Mouse (Mus musculus): ENCODE data around the gene Nt5dc3. TPM values are rescaled to one million over a fixed set of nuclear protein-coding genes. Genes with fewer than 3 reads are reported as not detected.

Nt5dc3 gene
- polyA plus RNA-seq, 1 experiment: 4.9 TPM

DNA sequence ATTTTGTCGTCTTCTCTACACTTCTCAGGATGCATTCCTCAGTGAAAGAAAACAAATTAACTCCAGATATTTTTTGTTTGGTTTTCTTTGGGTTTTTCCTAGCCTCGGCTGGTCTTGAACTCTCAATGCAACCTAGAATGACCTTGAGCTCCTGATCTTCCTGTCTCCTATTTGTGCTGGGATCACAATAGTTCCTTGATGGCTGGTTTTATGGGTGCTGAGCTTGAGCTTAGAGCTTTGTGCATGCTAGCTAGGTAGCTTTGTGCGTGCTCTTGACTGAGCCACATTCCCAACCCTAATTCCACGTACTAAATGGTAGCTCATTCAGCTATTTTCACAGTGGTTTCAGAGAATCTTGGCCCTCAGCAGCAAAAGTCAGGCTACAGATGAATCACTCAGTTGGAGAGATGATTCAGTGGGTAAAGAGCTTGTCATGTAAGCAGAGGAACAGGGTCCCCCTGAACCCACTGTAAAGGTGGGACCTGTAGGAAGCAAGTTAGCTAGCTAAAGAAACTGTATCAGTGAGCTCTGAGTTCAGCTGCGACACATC lies 5.4 kb downstream of the Nt5dc3 start:
- WGBS: 87% methylated on average over 5 of the region's 5 CpGs

DNA sequence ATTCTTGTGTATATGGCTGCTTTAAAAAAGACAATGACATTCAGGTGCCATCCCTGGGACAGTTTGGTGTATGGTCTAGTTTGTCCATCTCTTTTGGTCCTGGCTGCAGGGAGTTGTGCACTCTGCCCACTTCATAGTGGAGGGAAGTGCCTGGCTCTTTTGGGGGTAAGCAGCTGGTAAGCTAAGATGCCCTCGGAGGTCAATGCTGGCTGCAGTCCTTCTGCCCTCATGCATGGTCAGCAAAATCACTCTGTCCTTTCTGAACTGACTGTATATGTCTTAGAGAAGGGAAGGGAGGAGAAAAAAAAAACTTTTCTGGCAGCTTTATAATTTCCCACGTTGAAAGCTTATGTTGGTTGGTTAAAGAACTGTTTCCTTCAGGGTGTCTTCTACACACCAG lies 6.6 kb downstream of the Nt5dc3 start:
- 59% methylated on average over 2 of the region's 2 CpGs for whole genome bisulfite sequencing
- H3K4me1 ChIP-seq (ENCODE audit: control insufficient read depth, insufficient read depth, insufficient read length): peaks cover 2% of the 10 kb centered on the region; the same call in 1 of the 2 replicates
- no peak for DNase-seq (ENCODE audit: low read depth in 1 of 2, low spot score in 2 of 2)

More for the DNA sequence above, 5.4 kb downstream of the Nt5dc3 start:
- H3K4me3 ChIP-seq (ENCODE audit: extremely low read depth, insufficient read depth, insufficient read length): no peak overlapping the region
- no peak overlapping the region for H3K27ac ChIP-seq (ENCODE audit: insufficient read depth, low read length)
- H3K36me3 ChIP-seq (ENCODE audit: control insufficient read depth, insufficient read depth, low read length): no peaks in the 10 kb centered on the region
- no peak for DNase-seq (ENCODE audit: low read depth in 1 of 2, low spot score in 2 of 2)
- H3K27me3 ChIP-seq (ENCODE audit: control insufficient read depth, insufficient read depth, low read length): no peaks in the 10 kb centered on the region
- TF ChIP-seq POLR2A (IDR thresholded peaks at IDR 0.05; ENCODE audit: low read depth, low read length): no peak
- peaks cover 10% of the 10 kb centered on the region; the same call in 1 of the 2 replicates for H3K4me1 ChIP-seq (ENCODE audit: control insufficient read depth, insufficient read depth, insufficient read length)

DNA sequence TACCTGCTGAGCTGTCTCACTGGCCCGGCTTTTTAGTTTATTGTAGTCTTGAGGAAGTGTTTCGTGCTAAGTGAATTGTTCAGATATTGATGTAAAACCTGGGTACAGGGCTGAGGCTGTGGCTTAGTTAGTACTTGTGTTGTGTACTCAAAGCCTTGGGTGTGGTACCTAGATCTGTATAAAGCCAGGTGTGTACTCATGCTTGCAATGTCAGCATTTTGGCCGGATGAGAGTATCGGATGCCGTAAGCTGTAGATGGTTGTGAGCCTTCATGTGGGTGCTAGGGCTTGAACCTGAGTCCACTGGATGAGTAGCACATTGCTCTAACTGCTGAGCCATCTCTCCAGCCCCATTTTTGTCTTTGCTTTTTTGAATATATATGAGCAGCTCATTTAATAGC lies 7.3 kb downstream of the Nt5dc3 start:
- H3K4me1 ChIP-seq (ENCODE audit: control insufficient read depth, insufficient read depth, insufficient read length): peaks cover 2% of the 10 kb centered on the region; the same call in 1 of the 2 replicates

More for the DNA sequence above, 6.6 kb downstream of the Nt5dc3 start:
- H3K4me3 ChIP-seq (ENCODE audit: extremely low read depth, insufficient read depth, insufficient read length): no peak overlapping the region
- H3K27ac ChIP-seq (ENCODE audit: insufficient read depth, low read length): no peak overlapping the region
- no peaks in the 10 kb centered on the region for H3K36me3 ChIP-seq (ENCODE audit: control insufficient read depth, insufficient read depth, low read length)
- H3K27me3 ChIP-seq (ENCODE audit: control insufficient read depth, insufficient read depth, low read length): no peaks in the 10 kb centered on the region
- TF ChIP-seq CTCF (IDR thresholded peaks at IDR 0.05; ENCODE audit: extremely low read depth, insufficient read depth, insufficient read length, insufficient replicate concordance) (no peak), POLR2A (IDR thresholded peaks at IDR 0.05; ENCODE audit: low read depth, low read length) (no peak)

DNA sequence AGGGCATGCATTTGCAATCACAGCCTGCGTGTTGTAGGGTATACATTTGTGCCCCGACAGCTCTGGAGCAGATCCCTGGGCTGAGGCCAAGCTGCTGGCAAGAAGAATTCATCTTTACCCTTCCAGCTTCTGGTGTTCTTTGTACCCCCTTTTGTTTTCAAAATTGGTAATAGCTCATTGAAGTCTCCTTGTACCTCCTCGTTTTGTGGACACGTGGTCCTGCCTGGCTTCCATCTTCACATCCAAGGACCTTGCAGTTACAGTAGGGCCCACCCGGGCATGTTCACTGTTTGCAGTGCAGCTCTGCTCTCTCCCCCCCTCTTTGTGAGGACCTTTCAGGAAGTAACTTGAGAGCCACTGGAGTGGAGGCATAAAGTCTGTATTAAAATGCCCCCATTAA lies 9.4 kb downstream of the Nt5dc3 start:
- no peaks in the 10 kb centered on the region for H3K36me3 ChIP-seq (ENCODE audit: control insufficient read depth, insufficient read depth, low read length)
- no peak overlapping the region for H3K4me3 ChIP-seq (ENCODE audit: extremely low read depth, insufficient read depth, insufficient read length)
- TF ChIP-seq POLR2A (IDR thresholded peaks at IDR 0.05; ENCODE audit: low read depth, low read length) (no peak), CTCF (IDR thresholded peaks at IDR 0.05; ENCODE audit: extremely low read depth, insufficient read depth, insufficient read length, insufficient replicate concordance) (no peak)
- no peaks in the 10 kb centered on the region for H3K27me3 ChIP-seq (ENCODE audit: control insufficient read depth, insufficient read depth, low read length)
- no peak overlapping the region for H3K27ac ChIP-seq (ENCODE audit: insufficient read depth, low read length)
- no peak for DNase-seq (ENCODE audit: low read depth in 1 of 2, low spot score in 2 of 2)
- peaks cover 2% of the 10 kb centered on the region; the same call in 1 of the 2 replicates for H3K4me1 ChIP-seq (ENCODE audit: control insufficient read depth, insufficient read depth, insufficient read length)
- WGBS: 76% methylated on average over 5 of the region's 5 CpGs

More for the DNA sequence above, 7.3 kb downstream of the Nt5dc3 start:
- H3K36me3 ChIP-seq (ENCODE audit: control insufficient read depth, insufficient read depth, low read length): no peaks in the 10 kb centered on the region
- 92% methylated on average over 5 of the region's 5 CpGs for WGBS
- no peak for DNase-seq (ENCODE audit: low read depth in 1 of 2, low spot score in 2 of 2)
- H3K27me3 ChIP-seq (ENCODE audit: control insufficient read depth, insufficient read depth, low read length): no peaks in the 10 kb centered on the region
- H3K4me3 ChIP-seq (ENCODE audit: extremely low read depth, insufficient read depth, insufficient read length): no peak overlapping the region
- TF ChIP-seq CTCF (IDR thresholded peaks at IDR 0.05; ENCODE audit: extremely low read depth, insufficient read depth, insufficient read length, insufficient replicate concordance): no peak
- TF ChIP-seq POLR2A (IDR thresholded peaks at IDR 0.05; ENCODE audit: low read depth, low read length): no peak
- H3K27ac ChIP-seq (ENCODE audit: insufficient read depth, low read length): no peak overlapping the region

DNA sequence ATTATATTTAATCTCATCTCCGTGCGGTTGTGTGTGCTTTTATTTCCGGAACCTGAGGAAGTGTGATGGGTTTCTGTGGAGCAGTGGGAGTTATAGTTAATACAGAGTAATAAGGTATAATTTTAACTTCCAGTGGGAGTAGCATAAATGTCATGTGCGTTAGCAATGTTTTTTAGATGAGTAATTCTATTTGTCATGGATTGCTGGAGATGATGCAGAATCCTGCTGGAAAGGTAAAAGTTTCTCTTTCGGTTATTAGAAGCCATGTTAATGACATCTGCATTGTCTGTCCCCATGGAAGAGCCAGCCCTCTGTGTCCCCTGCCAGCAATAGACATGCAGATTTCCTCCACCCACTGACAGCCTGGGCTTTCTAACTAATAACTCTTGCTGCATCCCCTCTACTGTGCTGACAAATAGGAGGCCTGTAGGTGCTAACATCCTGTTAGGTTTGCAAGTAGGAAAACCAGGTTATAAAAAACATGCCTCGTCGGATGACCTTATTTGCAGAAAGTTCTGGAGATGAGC lies 10.4 kb downstream of the Nt5dc3 start:
- Histone ChIP-seq H3K4me3 (ENCODE audit: extremely low read depth, insufficient read depth, insufficient read length) (no peak overlapping the region), H3K27me3 (ENCODE audit: control insufficient read depth, insufficient read depth, low read length) (no peaks in the 10 kb centered on the region), H3K27ac (ENCODE audit: insufficient read depth, low read length) (no peak overlapping the region), H3K4me1 (ENCODE audit: control insufficient read depth, insufficient read depth, insufficient read length) (peaks cover 2% of the 10 kb centered on the region; the same call in 1 of the 2 replicates), H3K36me3 (ENCODE audit: control insufficient read depth, insufficient read depth, low read length) (no peaks in the 10 kb centered on the region)
- DNase-seq (ENCODE audit: low read depth in 1 of 2, low spot score in 2 of 2): no peak
- WGBS: 93% methylated on average over 7 of the region's 7 CpGs
- no peak for TF ChIP-seq CTCF (IDR thresholded peaks at IDR 0.05; ENCODE audit: extremely low read depth, insufficient read depth, insufficient read length, insufficient replicate concordance)
- no peak for TF ChIP-seq POLR2A (IDR thresholded peaks at IDR 0.05; ENCODE audit: low read depth, low read length)

DNA sequence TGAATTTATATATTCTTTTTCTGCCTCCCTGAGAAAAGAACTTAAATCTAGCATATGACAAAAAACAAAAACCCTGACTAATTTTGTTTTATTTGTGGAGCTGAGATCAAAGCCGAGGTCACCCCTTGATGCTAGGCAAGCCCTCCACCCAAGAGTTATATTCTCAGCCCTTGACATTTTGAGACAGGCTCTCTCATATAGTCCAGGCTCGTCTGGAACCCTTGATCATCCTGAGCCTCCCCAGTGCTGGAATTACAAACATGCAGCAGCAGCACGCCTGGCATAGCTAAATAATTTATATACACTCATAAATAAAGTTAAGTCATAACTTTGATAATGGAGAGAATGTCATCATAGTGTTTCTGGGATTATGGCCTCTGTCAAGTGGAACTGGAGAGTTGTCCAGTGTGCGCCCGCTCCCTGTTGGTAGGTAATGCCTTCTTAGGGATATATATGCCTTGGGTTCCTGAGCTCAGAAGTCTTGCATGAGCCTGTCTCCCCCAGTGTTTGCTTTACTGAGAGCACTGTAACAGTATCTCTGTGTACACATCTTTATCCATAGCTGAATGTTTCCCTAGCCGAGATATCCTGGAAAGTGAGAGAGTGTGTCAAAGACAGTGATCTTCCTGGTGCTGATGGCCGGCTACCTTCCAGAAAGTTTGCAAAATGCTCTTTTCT lies 12.8 kb downstream of the Nt5dc3 start:
- 93% methylated on average over 7 of the region's 7 CpGs for WGBS
- no peak overlapping the region for H3K4me3 ChIP-seq (ENCODE audit: extremely low read depth, insufficient read depth, insufficient read length)
- H3K27me3 ChIP-seq (ENCODE audit: control insufficient read depth, insufficient read depth, low read length): no peaks in the 10 kb centered on the region
- H3K36me3 ChIP-seq (ENCODE audit: control insufficient read depth, insufficient read depth, low read length): no peaks in the 10 kb centered on the region
- DNase-seq (ENCODE audit: low read depth in 1 of 2, low spot score in 2 of 2): no peak
- no peak overlapping the region for H3K27ac ChIP-seq (ENCODE audit: insufficient read depth, low read length)
- H3K4me1 ChIP-seq (ENCODE audit: control insufficient read depth, insufficient read depth, insufficient read length): no peaks in the 10 kb centered on the region; the same call in 1 of the 2 replicates
- TF ChIP-seq POLR2A (IDR thresholded peaks at IDR 0.05; ENCODE audit: low read depth, low read length): no peak

DNA sequence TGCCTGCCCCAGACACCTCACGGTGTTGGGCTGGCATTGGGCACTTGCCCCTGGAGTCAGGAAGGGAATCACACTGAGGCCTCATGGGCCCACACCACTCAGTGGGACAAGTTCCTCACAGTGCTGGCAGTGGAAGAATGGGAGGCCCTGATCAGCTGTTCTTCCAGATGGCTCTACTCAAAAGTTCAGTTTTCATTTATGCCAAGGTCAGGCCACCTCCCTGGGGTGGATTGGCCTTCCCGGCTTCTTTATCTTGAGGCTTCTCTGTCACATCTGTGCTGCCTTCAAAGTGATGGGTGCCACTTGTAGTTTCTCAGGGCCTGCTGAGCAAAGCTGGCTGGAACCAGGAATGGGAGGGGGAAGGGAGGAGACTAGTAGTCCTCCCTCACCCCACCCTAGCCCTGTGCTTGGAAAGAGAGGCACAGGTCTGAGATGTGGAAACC lies 14.7 kb downstream of the Nt5dc3 start:
- no peak overlapping the region for H3K27ac ChIP-seq (ENCODE audit: insufficient read depth, low read length)
- no peaks in the 10 kb centered on the region for H3K36me3 ChIP-seq (ENCODE audit: control insufficient read depth, insufficient read depth, low read length)
- H3K4me1 ChIP-seq (ENCODE audit: control insufficient read depth, insufficient read depth, insufficient read length): no peaks in the 10 kb centered on the region; the same call in 1 of the 2 replicates
- H3K27me3 ChIP-seq (ENCODE audit: control insufficient read depth, insufficient read depth, low read length): no peaks in the 10 kb centered on the region
- DNase-seq (ENCODE audit: low read depth in 1 of 2, low spot score in 2 of 2): no peak
- whole genome bisulfite sequencing: 77% methylated on average over 2 of the region's 2 CpGs
- H3K4me3 ChIP-seq (ENCODE audit: extremely low read depth, insufficient read depth, insufficient read length): no peak overlapping the region
- no peak for TF ChIP-seq CTCF (IDR thresholded peaks at IDR 0.05; ENCODE audit: extremely low read depth, insufficient read depth, insufficient read length, insufficient replicate concordance)
- no peak for TF ChIP-seq POLR2A (IDR thresholded peaks at IDR 0.05; ENCODE audit: low read depth, low read length)
